Mouse (Mus musculus) fat pad, adult 2 months (tissue): ENCODE results near the gene Kctd7.

Source experiments
- DNase-seq: peaks from one replicate; pipeline ENCODE4 v3.0.0-alpha.2; 2011; ENCODE audit warnings: low read depth, low spot score; ENCODE audit errors: extremely low read depth

Gene Kctd7

GRCm38 (mm10) chr5:130190909-130191308, 46.2 kb downstream of the Kctd7 start:
- DNase-seq, result no peak

GRCm38 (mm10) chr5:130191865-130192264, 47.2 kb downstream of the Kctd7 start:
- no peak for DNase-seq

- no peak for DNase-seq
Measured at GRCm38 (mm10) chr5:130192356-130192944, 47.8 kb downstream of the Kctd7 start.

GRCm38 (mm10) chr5:130193760-130194159, 49.1 kb downstream of the Kctd7 start:
- no peak for DNase-seq

- DNase-seq, result no peak
Measured at GRCm38 (mm10) chr5:130196307-130196706, 51.6 kb downstream of the Kctd7 start.

GRCm38 (mm10) chr5:130197454-130197853, 52.8 kb downstream of the Kctd7 start:
- DNase-seq, result no peak

GRCm38 (mm10) chr5:130197981-130198380, 53.3 kb downstream of the Kctd7 start:
- DNase-seq, result no peak

- DNase-seq, result peak; percentile 81
Measured at GRCm38 (mm10) chr5:130200233-130201029, 55.8 kb downstream of the Kctd7 start.

GRCm38 (mm10) chr5:130203948-130204347, 59.3 kb downstream of the Kctd7 start:
- DNase-seq, result peak; percentile 78

GRCm38 (mm10) chr5:130204560-130204959, 59.9 kb downstream of the Kctd7 start:
- DNase-seq, result no peak
